In genomic region chr13:53178594-53178993, GRCm38 (mm10) we compare ENCODE assay signal across 8 mouse cellular contexts.
A peak's percentile ranks its signal among the peaks of the same experiment; 100 is the strongest.
DNase-seq lines count a peak whose midpoint lies in the region; ATAC-seq lines count a peak whose summit lies in the region.

No protein-coding gene starts in this region.

- no peak; the same call in 1 of the 2 replicates for ATAC-seq in midbrain, embryonic 11.5 days (ENCODE audit: low FRiP score)
- ATAC-seq in forebrain, embryonic 14.5 days: peak; percentile 24; the same call in 1 of the 2 replicates
- ATAC-seq in neural tube, embryonic 14.5 days (ENCODE audit: low read depth): peak; percentile 4; the same call in 1 of the 2 replicates

- peak; percentile 57 for DNase-seq in midbrain, embryonic 10.5 days (ENCODE audit: low spot score)
- DNase-seq in midbrain, embryonic 11.5 days (ENCODE audit: low spot score, missing footprints): no peak
- DNase-seq in forebrain, embryonic 14.5 days (ENCODE audit: low spot score): peak; percentile 87
- DNase-seq in kidney, postnatal 14 days: peak; percentile 75
- DNase-seq in layer of hippocampus, postnatal 14 days (ENCODE audit: low spot score in 2 of 2): no peak
- DNase-seq in spleen, postnatal 14 days (ENCODE audit: low spot score in 2 of 2): no peak
- no peak for DNase-seq in cerebellum, adult 9-11 months

- peaks cover 55% of the 10 kb centered on the region for H3K4me1 ChIP-seq in midbrain, embryonic 10.5 days
- peaks cover 12% of the 10 kb centered on the region for H3K4me1 ChIP-seq in midbrain, embryonic 11.5 days (ENCODE audit: control insufficient read depth, insufficient read depth, low read length)
- peaks cover 17% of the 10 kb centered on the region for H3K4me1 ChIP-seq in forebrain, embryonic 14.5 days (ENCODE audit: control insufficient read depth, insufficient read depth, low read length)
- H3K4me1 ChIP-seq in neural tube, embryonic 14.5 days (ENCODE audit: control insufficient read depth, insufficient read depth, low read length): peaks cover 19% of the 10 kb centered on the region

- H3K4me3 ChIP-seq in midbrain, embryonic 10.5 days: peak overlapping the region; percentile 14; the same call in 1 of the 2 replicates
- no peak overlapping the region for H3K4me3 ChIP-seq in midbrain, embryonic 11.5 days (ENCODE audit: low read depth, low read length)
- H3K4me3 ChIP-seq in forebrain, embryonic 14.5 days (ENCODE audit: low read depth, low read length): no peak overlapping the region
- no peak overlapping the region for H3K4me3 ChIP-seq in neural tube, embryonic 14.5 days (ENCODE audit: low read depth, low read length)

- H3K9ac ChIP-seq in midbrain, embryonic 11.5 days (ENCODE audit: low read length): no peak overlapping the region
- H3K9ac ChIP-seq in forebrain, embryonic 14.5 days (ENCODE audit: low read length): no peak overlapping the region
- no peak overlapping the region for H3K9ac ChIP-seq in neural tube, embryonic 14.5 days (replicated peaks; ENCODE audit: low read depth, low read length)

- H3K27ac ChIP-seq in midbrain, embryonic 10.5 days (replicated peaks): peak overlapping the region; percentile 58; the same call in 1 of the 2 replicates
- H3K27ac ChIP-seq in midbrain, embryonic 11.5 days (ENCODE audit: low read depth, low read length): no peak overlapping the region
- H3K27ac ChIP-seq in forebrain, embryonic 14.5 days (ENCODE audit: low read depth, low read length): no peak overlapping the region; the same call in 1 of the 2 replicates
- H3K27ac ChIP-seq in neural tube, embryonic 14.5 days (ENCODE audit: low read depth, low read length): peak overlapping the region; percentile 57; the same call in 1 of the 2 replicates

- 15% methylated on average over 13 of the region's 13 CpGs for WGBS in midbrain, embryonic 10.5 days
- 8% methylated on average over 13 of the region's 13 CpGs for WGBS in midbrain, embryonic 11.5 days
- WGBS in forebrain, embryonic 14.5 days: 3% methylated on average over 13 of the region's 13 CpGs
- 10% methylated on average over 13 of the region's 13 CpGs for WGBS in neural tube, embryonic 14.5 days

- peaks cover 30% of the 10 kb centered on the region for H3K27me3 ChIP-seq in midbrain, embryonic 10.5 days (ENCODE audit: low read depth, poor library complexity, severe bottlenecking)
- no peaks in the 10 kb centered on the region for H3K27me3 ChIP-seq in midbrain, embryonic 11.5 days (ENCODE audit: control insufficient read depth, insufficient read depth, low read length)
- no peaks in the 10 kb centered on the region for H3K27me3 ChIP-seq in forebrain, embryonic 14.5 days (replicated peaks; ENCODE audit: control insufficient read depth, insufficient read depth, low read length)
- no peaks in the 10 kb centered on the region for H3K27me3 ChIP-seq in neural tube, embryonic 14.5 days (ENCODE audit: control insufficient read depth, insufficient read depth, low read length)

- no peaks in the 10 kb centered on the region for H3K36me3 ChIP-seq in midbrain, embryonic 10.5 days
- H3K36me3 ChIP-seq in midbrain, embryonic 11.5 days (ENCODE audit: control insufficient read depth, insufficient read depth, low read length): no peaks in the 10 kb centered on the region
- no peaks in the 10 kb centered on the region for H3K36me3 ChIP-seq in forebrain, embryonic 14.5 days (ENCODE audit: control insufficient read depth, insufficient read depth, low read length)
- no peaks in the 10 kb centered on the region for H3K36me3 ChIP-seq in neural tube, embryonic 14.5 days (ENCODE audit: control insufficient read depth, insufficient read depth, low read length)

- no peak overlapping the region for H3K4me2 ChIP-seq in midbrain, embryonic 11.5 days
- H3K4me2 ChIP-seq in forebrain, embryonic 14.5 days (ENCODE audit: low read length): peak overlapping the region; percentile 30
- H3K4me2 ChIP-seq in neural tube, embryonic 14.5 days (ENCODE audit: low read depth, low read length): 0 out of 2 replicates have a peak overlapping the region, but pooled peaks have one; percentile 6

- H3K9me3 ChIP-seq in midbrain, embryonic 10.5 days (replicated peaks): no peaks in the 10 kb centered on the region
- no peaks in the 10 kb centered on the region for H3K9me3 ChIP-seq in midbrain, embryonic 11.5 days (ENCODE audit: control insufficient read depth, low read length)
- no peaks in the 10 kb centered on the region for H3K9me3 ChIP-seq in forebrain, embryonic 14.5 days (replicated peaks; ENCODE audit: control insufficient read depth, low read length)
- no peaks in the 10 kb centered on the region for H3K9me3 ChIP-seq in neural tube, embryonic 14.5 days (ENCODE audit: control insufficient read depth, low read length)

Comparison
In these comparisons a context has a peak if more than half of its experiments do, and no peak if none do; other contexts are left out.
1. DNase-seq: peak in midbrain, embryonic 10.5 days (single experiment), forebrain, embryonic 14.5 days (single experiment) and kidney, postnatal 14 days (single experiment); none in midbrain, embryonic 11.5 days (single experiment), layer of hippocampus, postnatal 14 days (0 of 2), spleen, postnatal 14 days (0 of 2) and cerebellum, adult 9-11 months (single experiment).
2. H3K27ac ChIP-seq: peak in midbrain, embryonic 10.5 days (single experiment) and neural tube, embryonic 14.5 days (single experiment); none in midbrain, embryonic 11.5 days (single experiment) and forebrain, embryonic 14.5 days (single experiment).